Mouse (Mus musculus) E14TG2a.4 (cell line): Measurements from ENCODE around the gene Alcam.

ENCODE experiments used
- CTCF ChIP-seq: conservative IDR thresholded peaks from 2 replicates; pipeline ENCODE4 v1.5.1; 2014; ENCODE audit warnings: low read length
- NANOG ChIP-seq: IDR thresholded peaks from 2 replicates; pipeline ENCODE4 v1.6.1; 2014; ENCODE audit warnings: borderline replicate concordance, low read length, mixed read lengths
- POU5F1 ChIP-seq: IDR thresholded peaks from 2 replicates; pipeline ENCODE4 v1.6.1; 2014; ENCODE audit warnings: low read length, borderline replicate concordance

- no peak for TF ChIP-seq CTCF
- no peak for TF ChIP-seq POU5F1
- 0 out of 2 replicates have a peak, but pooled peaks have one; percentile 22 for TF ChIP-seq NANOG
Observed at GRCm38 (mm10) chr16:52451101-52451785, 2.6 kb downstream of the Alcam start.
